Mouse (Mus musculus) spleen, adult 2 months (tissue): ENCODE data around the gene Lrrk1. TPM values are rescaled to one million over a fixed set of nuclear protein-coding genes. Genes with fewer than 3 reads are reported as not detected.

Experiments used
- DNase-seq, 2 experiments: peaks; one replicate each; pipeline versions ENCODE4 v3.0.0 to v3.0.0-alpha.2; 2012 to 2021; ENCODE audit warnings: low spot score in 2 of 2, low read depth in 1 of 2
- H3K27ac ChIP-seq: fragments of 200-500 bp; 2 replicates; pipeline ENCODE4 v1.5.1; 2012; ENCODE audit warnings: low read length, inconsistent platforms; ENCODE audit not compliant: insufficient read depth
- H3K27me3 ChIP-seq: fragments of 200-500 bp; 2 replicates; pipeline ENCODE4 v1.6.1; 2012; ENCODE audit warnings: mild to moderate bottlenecking, moderate library complexity, low read length, inconsistent platforms; ENCODE audit not compliant: control insufficient read depth, insufficient read depth
- H3K36me3 ChIP-seq: fragments of 200-500 bp; 2 replicates; pipeline ENCODE4 v1.6.1; 2012; ENCODE audit warnings: mild to moderate bottlenecking, low read length, inconsistent platforms; ENCODE audit not compliant: control insufficient read depth, insufficient read depth
- H3K4me1 ChIP-seq: fragments of 200-500 bp; 2 replicates; pipeline ENCODE4 v1.6.1; 2011; ENCODE audit warnings: inconsistent platforms; ENCODE audit not compliant: control insufficient read depth, insufficient read depth, insufficient read length
- H3K4me3 ChIP-seq: fragments of 200-500 bp; 2 replicates; pipeline ENCODE4 v1.5.1; 2011; ENCODE audit warnings: mild to moderate bottlenecking, inconsistent platforms; ENCODE audit not compliant: insufficient read depth, insufficient read length; ENCODE audit errors: extremely low read depth
- CTCF ChIP-seq: fragments of 200-500 bp; IDR thresholded peaks from 2 replicates; pipeline ENCODE4 v1.5.1; 2011; ENCODE audit warnings: mild to moderate bottlenecking, inconsistent platforms; ENCODE audit not compliant: insufficient read depth, insufficient read length, insufficient replicate concordance; ENCODE audit errors: extremely low read depth
- POLR2A ChIP-seq: fragments of 200-500 bp; IDR thresholded peaks from 2 replicates; pipeline ENCODE4 v1.6.1; 2011; ENCODE audit warnings: low read depth, low read length, inconsistent platforms
- WGBS: fragments of 180-500 bp; shearing (Covaris S2); methylation state at CpG from one replicate; pipeline ENCODE4 v1.1.7; 2018; 5-methylcytosine and 5-hydroxymethylcytosine counted together
- polyA plus RNA-seq: library from polyadenylated mRNA; depleted of rRNA; stranded (reverse); fragments of >200 nt; gene quantifications from 2 replicates; pipeline ENCODE4 v1.2.3, GENCODE M21; 2012

Gene Lrrk1
- polyA plus RNA-seq, 1 experiment = 45.8 TPM

DNA sequence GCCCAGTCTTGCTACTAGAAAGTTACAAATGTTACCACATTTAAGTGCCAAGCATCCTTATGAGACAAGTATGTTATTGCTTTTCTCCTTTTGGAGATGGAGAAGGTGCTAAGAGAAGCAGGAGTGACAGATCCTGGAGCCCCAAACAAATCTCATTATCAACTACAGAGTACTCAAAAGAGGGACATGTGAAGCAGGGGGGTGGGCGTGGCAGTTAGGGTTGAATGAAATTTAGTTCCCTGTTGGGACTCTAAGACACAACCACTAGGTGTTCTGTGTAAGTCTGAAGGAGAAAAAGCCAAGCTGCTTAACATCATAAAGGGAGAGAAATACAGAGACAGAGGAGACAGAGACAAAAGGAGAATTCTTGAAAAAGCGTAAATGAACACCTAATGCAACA lies 60.6 kb downstream of the Lrrk1 start:
- TF ChIP-seq CTCF (no peak), POLR2A (no peak)
- no peak for DNase-seq
- Histone ChIP-seq H3K4me3 (no peak overlapping the region), H3K27ac (no peak overlapping the region), H3K4me1 (no peaks in the 10 kb centered on the region), H3K36me3 (peaks cover 13% of the 10 kb centered on the region), H3K27me3 (no peaks in the 10 kb centered on the region)
- 94% methylated on average over 2 of the region's 2 CpGs for WGBS

GRCm38 (mm10) chr7:66325419-66326053 lies 62.6 kb downstream of the Lrrk1 start:
- DNase-seq = no peak
- no peak overlapping the region for H3K27ac ChIP-seq
- H3K4me3 ChIP-seq = no peak overlapping the region
- no peaks in the 10 kb centered on the region for H3K4me1 ChIP-seq
- no peak for TF ChIP-seq CTCF
- TF ChIP-seq POLR2A = no peak
- H3K36me3 ChIP-seq = peaks cover 7% of the 10 kb centered on the region; the same call in 1 of the 2 replicates
- H3K27me3 ChIP-seq = no peaks in the 10 kb centered on the region
- WGBS = 86% methylated on average over 3 of the region's 3 CpGs

GRCm38 (mm10) chr7:66323252-66324015 lies 64.7 kb downstream of the Lrrk1 start:
- Histone ChIP-seq H3K4me1 (no peaks in the 10 kb centered on the region), H3K27ac (no peak overlapping the region), H3K4me3 (no peak overlapping the region), H3K27me3 (no peaks in the 10 kb centered on the region), H3K36me3 (peaks cover 3% of the 10 kb centered on the region; the same call in 1 of the 2 replicates)
- DNase-seq = no peak
- TF ChIP-seq CTCF = no peak
- TF ChIP-seq POLR2A = no peak
- 69% methylated on average over 9 of the region's 9 CpGs for WGBS

DNA sequence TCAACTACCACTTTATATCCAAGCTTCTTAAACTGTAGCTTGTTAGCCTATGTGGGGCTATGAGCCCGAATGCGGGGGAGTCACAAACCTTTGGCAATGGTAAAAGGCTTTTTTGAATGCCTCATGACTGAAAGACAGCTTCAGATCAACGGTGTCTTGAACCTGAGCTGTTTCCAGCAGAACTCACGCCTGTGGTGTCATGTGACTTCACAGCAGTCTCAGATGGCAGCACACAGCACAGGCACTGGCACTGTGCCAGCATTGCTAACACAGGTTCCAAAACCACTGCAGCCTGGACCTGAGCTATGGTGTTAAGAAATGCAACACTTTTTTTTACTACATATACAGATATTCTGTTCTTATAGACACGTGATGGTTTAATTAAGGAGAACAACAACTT lies 67.2 kb downstream of the Lrrk1 start:
- 55% methylated on average over 5 of the region's 5 CpGs for WGBS
- TF ChIP-seq POLR2A (no peak), CTCF (no peak)
- DNase-seq = peak; percentile 23 to 31
- H3K4me1 ChIP-seq = no peaks in the 10 kb centered on the region
- peaks cover 4% of the 10 kb centered on the region; the same call in 1 of the 2 replicates for H3K36me3 ChIP-seq
- H3K27ac ChIP-seq = no peak overlapping the region
- H3K27me3 ChIP-seq = no peaks in the 10 kb centered on the region
- H3K4me3 ChIP-seq = no peak overlapping the region

DNA sequence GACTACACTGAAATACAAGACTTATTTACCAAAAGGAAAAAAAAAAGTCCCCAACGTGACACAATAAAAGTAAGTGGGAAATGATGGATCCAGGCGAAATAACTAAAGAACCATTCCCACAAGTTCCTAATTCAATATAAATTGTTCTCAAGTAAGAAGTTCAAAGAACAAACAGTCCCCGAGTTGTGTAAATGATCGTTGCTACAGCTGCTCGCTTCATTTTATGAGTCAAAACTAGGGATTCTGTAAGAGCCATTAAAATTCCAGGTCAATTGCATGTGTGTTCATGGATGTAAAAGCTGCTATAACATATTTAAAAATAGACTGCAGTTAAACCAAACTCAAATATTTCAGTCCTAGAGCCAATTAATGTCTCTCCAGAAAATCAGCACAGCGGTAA lies 70.0 kb downstream of the Lrrk1 start:
- no peak for TF ChIP-seq CTCF
- no peak for TF ChIP-seq POLR2A
- Histone ChIP-seq H3K27ac (no peak overlapping the region), H3K27me3 (no peaks in the 10 kb centered on the region), H3K4me1 (no peaks in the 10 kb centered on the region), H3K4me3 (no peak overlapping the region), H3K36me3 (peaks cover 4% of the 10 kb centered on the region; the same call in 1 of the 2 replicates)
- WGBS = 95% methylated on average over 6 of the region's 6 CpGs
- DNase-seq = no peak

GRCm38 (mm10) chr7:66310670-66311656 lies 77.2 kb downstream of the Lrrk1 start:
- no peak for DNase-seq
- H3K4me1 ChIP-seq = no peaks in the 10 kb centered on the region
- H3K36me3 ChIP-seq = peaks cover 4% of the 10 kb centered on the region; the same call in 1 of the 2 replicates
- no peaks in the 10 kb centered on the region for H3K27me3 ChIP-seq
- 0 out of 2 replicates have a peak overlapping the region, but pooled peaks have one; percentile 14 for H3K27ac ChIP-seq
- WGBS = 77% methylated on average over 26 of the region's 26 CpGs
- no peak for TF ChIP-seq POLR2A
- TF ChIP-seq CTCF = no peak
- H3K4me3 ChIP-seq = no peak overlapping the region
